Mouse (Mus musculus) spleen, embryonic (tissue): Measurements from ENCODE around the gene 1700016H13Rik.

Experiments used
- CTCF ChIA-PET: fragments of 350-600 bp; sonication (Branson Sonifier 250); formaldehyde crosslinking; loops from one replicate; lab custom pipeline; 2022; lab: Charles Lee

1700016H13Rik gene

DNA sequence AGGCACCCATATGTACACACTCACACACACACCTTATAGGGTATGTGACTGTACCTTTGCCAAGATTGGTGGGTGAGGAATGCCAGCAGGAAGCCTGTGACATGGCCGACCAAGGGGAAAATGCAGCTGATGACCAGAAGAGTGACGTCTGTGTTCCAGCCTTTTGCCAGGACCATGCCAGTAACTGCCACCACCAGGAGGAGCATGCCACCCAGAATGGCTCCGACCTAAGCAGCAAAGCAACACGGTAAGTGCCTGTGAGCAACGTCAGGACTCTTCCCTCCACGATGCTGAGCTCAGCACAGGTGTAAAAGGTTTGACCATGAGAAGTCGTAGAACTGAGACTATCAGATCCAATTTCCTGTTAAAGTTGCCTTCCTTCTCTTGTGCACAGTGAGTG is 43.5 kb downstream of the 1700016H13Rik start:
- CTCF ChIA-PET, result no interaction called here

DNA sequence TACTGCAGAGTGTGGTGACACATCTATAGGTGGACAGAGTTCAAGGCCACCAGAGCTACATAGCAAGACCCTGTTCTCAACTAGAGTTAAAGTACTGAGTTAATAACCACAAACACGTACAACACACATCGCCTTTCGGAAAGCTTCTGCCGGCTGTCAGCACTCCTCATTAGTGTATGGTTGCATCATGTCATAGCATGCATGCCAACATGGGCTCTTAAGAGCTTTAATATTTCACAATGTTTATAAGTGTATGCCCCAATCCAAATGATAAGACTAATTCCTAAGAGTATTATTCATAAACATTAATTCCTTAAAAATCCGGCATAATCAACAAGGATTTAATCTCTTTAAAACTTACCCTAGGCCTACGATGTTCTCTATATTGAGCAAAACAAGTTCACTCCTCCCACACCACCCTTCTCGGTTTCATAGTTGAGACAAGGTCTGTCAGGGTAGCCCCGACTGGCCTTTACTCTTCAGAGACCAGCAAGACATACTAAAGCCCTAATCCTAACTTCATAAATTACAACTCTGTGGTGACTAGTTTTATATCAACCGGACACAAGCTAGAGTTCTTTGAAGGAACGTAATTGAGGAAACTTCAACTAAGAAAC is 44.8 kb downstream of the 1700016H13Rik start:
- CTCF ChIA-PET, result no interaction called here

DNA sequence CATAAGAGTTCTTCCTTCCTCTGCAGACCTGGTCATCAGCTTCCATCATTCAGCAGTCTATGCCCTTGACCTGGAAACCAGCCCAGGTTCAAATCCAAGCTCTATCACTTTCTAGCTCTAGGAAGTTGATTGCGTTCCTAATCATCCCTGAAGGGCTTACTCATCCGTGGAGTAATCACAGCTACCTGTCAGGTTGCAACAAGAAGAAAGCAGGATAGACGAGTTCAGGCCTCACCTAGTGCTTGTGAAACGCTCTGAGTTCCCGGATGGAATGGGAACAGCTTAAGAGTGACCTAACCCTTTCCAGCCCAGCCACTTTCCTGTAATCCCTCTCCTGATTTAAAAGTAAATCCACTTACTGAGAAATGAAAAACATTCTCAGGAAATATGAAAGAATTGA is 45.7 kb downstream of the 1700016H13Rik start:
- CTCF ChIA-PET, result no interaction called here

DNA sequence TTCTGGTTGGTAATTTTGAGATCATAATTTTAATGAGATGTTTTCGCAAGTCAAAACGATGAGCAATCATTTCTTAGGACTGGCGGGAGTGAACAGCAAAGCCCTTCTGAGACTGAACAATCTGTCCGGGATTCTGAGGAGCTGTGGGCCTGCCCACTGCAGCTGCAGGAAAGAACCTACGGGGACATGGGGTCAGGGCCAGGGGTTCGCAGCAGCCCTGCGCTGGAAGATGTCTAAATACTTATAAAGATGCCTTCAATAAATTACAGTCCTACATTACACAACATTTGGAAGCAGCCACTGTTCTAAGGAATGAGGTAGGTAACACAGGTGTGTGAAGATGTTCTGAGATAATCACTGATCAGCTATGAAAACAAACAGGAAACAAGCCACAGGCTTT is 50.1 kb downstream of the 1700016H13Rik start:
- CTCF ChIA-PET, result no interaction called here

DNA sequence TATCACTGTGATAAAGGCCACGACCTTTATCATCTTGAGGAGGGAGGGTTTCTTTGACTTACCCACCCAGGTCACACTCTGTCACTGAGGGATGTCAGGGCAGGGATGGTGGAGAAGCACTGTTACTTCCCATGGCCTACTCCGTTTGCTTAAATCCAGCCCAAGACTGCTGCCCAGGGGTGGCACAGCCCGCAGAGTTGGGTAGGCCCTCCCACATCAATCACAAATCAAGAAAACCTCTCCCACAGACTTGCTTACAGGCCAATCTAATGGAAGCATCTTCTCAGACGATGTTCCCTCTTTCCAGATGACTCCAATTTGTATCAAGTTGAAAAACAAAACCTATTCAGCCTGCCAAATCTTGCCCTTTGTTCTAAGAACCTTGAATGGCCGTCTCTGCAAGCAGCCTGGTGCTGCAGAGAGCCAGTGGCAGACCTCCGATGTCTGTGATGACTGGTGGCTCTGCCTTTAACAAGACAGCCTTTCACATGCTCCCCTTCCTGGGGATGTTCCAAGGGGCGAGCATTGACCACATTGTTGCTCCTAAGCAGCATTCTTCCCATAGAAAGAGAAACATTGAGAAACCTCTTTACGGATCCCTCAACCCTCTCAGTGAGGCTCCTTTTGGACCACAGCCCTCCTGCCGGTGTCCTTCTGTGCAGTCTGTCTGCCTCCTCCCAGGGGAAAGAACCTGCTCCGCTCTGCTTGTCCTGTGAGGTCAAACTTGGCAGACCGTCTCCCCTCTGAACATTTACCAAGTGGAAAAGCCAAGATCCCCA is 52.5 kb downstream of the 1700016H13Rik start:
- CTCF ChIA-PET, result no interaction called here

DNA sequence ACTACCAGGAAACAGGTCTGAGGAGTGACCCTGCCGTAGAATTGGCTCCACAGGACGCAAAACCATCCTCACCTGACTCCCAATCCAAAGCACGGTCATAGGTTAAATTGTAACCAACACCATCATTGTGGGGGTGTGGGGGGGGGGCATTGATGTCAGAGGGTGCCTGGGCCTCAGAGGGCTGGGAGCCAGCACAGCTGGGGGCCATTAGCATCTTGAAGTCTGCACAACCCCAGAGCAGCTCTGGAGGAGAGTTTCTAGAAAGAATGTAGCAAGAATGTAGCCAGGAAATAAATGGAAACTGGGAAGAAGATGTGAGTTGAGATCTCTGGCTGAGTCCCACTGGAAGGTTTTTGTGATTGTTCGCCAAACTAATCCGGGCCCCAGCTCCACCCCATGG is 56.9 kb downstream of the 1700016H13Rik start:
- CTCF ChIA-PET, result interaction anchor here (0.6 kb wide), 1 partner anchor 160 kb away, joined by 12 read pairs; no protein-coding TSS in a partner anchor

DNA sequence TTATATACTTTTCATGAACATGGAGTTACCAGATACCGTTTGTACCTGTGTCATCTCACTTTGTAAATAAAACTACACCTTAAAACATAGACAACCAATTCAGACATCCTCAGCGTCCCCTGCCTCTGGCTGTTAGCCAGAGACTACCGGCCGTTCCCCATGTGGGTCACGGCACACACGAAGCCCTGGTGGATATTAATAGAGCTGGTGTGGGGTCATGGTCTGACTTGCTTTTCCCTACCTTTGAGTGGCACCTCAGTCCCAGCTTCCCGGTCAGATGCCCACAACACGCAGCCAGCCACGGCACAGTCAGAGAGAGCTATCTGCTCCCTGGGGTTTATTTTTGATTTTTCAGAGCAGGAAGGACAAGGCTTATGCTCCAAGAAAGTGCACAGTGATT is 57.5 kb downstream of the 1700016H13Rik start:
- CTCF ChIA-PET, result no interaction called here
